Mouse (Mus musculus) adrenal gland (tissue): ENCODE measurements around the gene Atg10.

ENCODE experiments used
- intact Hi-C: fragments of 180-260 bp; cut with DNase I; formaldehyde crosslinking; loops from one replicate; pipeline ENCODE4 v1.15.1; 2025

Gene Atg10

GRCm38 (mm10) chr13:91129071-91129470 lies 94.7 kb downstream of the Atg10 start:
- intact Hi-C loops: no loop called here

GRCm38 (mm10) chr13:91128581-91128980 lies 95.2 kb downstream of the Atg10 start:
- intact Hi-C loops: no loop called here

- intact Hi-C loops: loop anchor here (5.0 kb wide), 1 partner anchor 49 kb away; no protein-coding TSS in a partner anchor
Observed at GRCm38 (mm10) chr13:91118156-91118555, 105.6 kb downstream of the Atg10 start.

- intact Hi-C loops: loop anchor here (5.0 kb wide), 1 partner anchor 52 kb away; no protein-coding TSS in a partner anchor
Observed at GRCm38 (mm10) chr13:91114880-91115279, 108.9 kb downstream of the Atg10 start.

- intact Hi-C loops: no loop called here
Observed at GRCm38 (mm10) chr13:91107308-91107946, 116.3 kb downstream of the Atg10 start.

GRCm38 (mm10) chr13:91102238-91102637 lies 121.5 kb downstream of the Atg10 start:
- intact Hi-C loops: no loop called here

- intact Hi-C loops: no loop called here
Observed at GRCm38 (mm10) chr13:91100417-91100816, 123.4 kb downstream of the Atg10 start.

GRCm38 (mm10) chr13:91094851-91095250 lies 128.9 kb downstream of the Atg10 start:
- intact Hi-C loops: no loop called here

- intact Hi-C loops: no loop called here
Observed at GRCm38 (mm10) chr13:91094196-91094595, 129.6 kb downstream of the Atg10 start.

GRCm38 (mm10) chr13:91093610-91094009 lies 130.2 kb downstream of the Atg10 start:
- intact Hi-C loops: loop anchor here (1.0 kb wide), 1 partner anchor 126 kb away; no protein-coding TSS in a partner anchor

GRCm38 (mm10) chr13:91093162-91093561 lies 130.6 kb downstream of the Atg10 start:
- intact Hi-C loops: loop anchor here (1.0 kb wide), 1 partner anchor 126 kb away; no protein-coding TSS in a partner anchor

GRCm38 (mm10) chr13:91091731-91092190 lies 132.0 kb downstream of the Atg10 start:
- intact Hi-C loops: no loop called here

- intact Hi-C loops: no loop called here
Observed at GRCm38 (mm10) chr13:91090861-91091730, 132.7 kb downstream of the Atg10 start.

- intact Hi-C loops: no loop called here
Observed at GRCm38 (mm10) chr13:91086361-91086900, 137.3 kb downstream of the Atg10 start.

GRCm38 (mm10) chr13:91072351-91072750 lies 151.4 kb downstream of the Atg10 start:
- intact Hi-C loops: no loop called here

- intact Hi-C loops: no loop called here
Observed at GRCm38 (mm10) chr13:91060871-91061270, 162.9 kb downstream of the Atg10 start.

- intact Hi-C loops: no loop called here
Observed at GRCm38 (mm10) chr13:91048171-91048570, 175.6 kb downstream of the Atg10 start.

GRCm38 (mm10) chr13:91046851-91047250 lies 176.9 kb downstream of the Atg10 start:
- intact Hi-C loops: no loop called here

GRCm38 (mm10) chr13:91041236-91041635 lies 182.5 kb downstream of the Atg10 start:
- intact Hi-C loops: no loop called here

GRCm38 (mm10) chr13:91040421-91040820 lies 183.3 kb downstream of the Atg10 start:
- intact Hi-C loops: no loop called here

GRCm38 (mm10) chr13:91039201-91039807 lies 184.5 kb downstream of the Atg10 start:
- intact Hi-C loops: no loop called here
